Mouse (Mus musculus): ENCODE data around the gene Hgfac. TPM values are rescaled to one million over a fixed set of nuclear protein-coding genes. Genes with fewer than 3 reads are reported as not detected.

Hgfac gene
- polyA plus RNA-seq, 1 experiment: 46.8 TPM

DNA sequence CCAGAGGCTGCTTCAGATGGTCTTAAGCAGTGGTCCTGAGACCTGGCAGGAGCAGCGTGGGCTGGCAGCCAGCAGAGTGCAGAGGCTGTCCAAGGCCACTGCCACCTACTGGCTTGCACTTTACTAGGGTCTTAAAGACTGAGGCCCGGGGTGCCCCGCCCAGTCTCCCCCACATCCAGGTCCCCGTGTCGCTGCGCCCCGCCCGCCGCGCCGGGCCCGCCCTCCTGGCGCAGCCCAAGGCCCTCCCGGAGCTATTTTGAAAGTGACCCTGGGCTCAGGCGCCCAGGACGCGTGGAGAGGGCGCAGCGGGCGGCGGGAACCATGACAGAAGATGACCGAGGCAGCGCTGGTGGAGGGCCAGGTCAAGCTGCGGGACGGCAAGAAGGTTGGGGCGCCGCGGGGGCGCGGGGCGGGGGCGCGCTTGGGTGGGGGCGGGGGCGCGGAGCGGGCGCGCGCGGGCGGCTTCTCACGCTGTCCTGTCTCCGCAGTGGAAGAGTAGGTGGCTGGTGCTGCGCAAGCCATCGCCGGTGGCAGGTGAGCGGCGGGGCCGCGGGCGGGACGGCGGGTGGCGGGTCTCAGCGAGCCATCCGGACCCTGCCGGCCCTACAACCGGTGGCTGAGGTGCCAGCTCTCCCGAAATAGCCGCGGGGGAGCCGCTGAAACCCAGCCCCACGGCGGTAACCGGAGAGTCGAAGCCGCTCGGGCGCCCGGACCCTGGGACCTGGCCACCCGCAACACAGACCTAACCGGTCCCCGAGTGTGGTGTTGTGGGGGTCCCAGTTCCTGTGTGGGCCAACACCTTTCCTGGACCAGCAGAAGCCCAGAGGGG is 15.5 kb downstream of the Hgfac start, which contains the start of gene Dok7:
Dok7 (plus strand) TSS at position 163 of the 829 bp plus-strand sequence.
- peak; percentile 49 for DNase-seq
- H3K4me1 ChIP-seq (ENCODE audit: control insufficient read depth, insufficient read depth, low read length): peaks cover 5% of the 10 kb centered on the region; the same call in 1 of the 2 replicates
- 2% methylated on average over 72 of the region's 74 CpGs for WGBS
- no peak within 1 kb of the TSS for H3K27ac ChIP-seq (ENCODE audit: insufficient read depth, low read depth, low read length)
- H3K27me3 ChIP-seq (replicated peaks; ENCODE audit: control insufficient read depth, insufficient read depth, low read length): no peaks in the 10 kb centered on the region
- peak within 1 kb of the TSS; percentile 43 for H3K4me3 ChIP-seq (ENCODE audit: insufficient read depth, low read depth, low read length)
- TF ChIP-seq CTCF (conservative IDR thresholded peaks at IDR 0.05; ENCODE audit: insufficient read depth, insufficient read length, low read depth, low read length) (no peak), POLR2A (IDR thresholded peaks at IDR 0.05; ENCODE audit: low read depth, low read length) (no peak)
- H3K36me3 ChIP-seq (ENCODE audit: control insufficient read depth, insufficient read depth, low read length): no peaks in the 10 kb centered on the region

DNA sequence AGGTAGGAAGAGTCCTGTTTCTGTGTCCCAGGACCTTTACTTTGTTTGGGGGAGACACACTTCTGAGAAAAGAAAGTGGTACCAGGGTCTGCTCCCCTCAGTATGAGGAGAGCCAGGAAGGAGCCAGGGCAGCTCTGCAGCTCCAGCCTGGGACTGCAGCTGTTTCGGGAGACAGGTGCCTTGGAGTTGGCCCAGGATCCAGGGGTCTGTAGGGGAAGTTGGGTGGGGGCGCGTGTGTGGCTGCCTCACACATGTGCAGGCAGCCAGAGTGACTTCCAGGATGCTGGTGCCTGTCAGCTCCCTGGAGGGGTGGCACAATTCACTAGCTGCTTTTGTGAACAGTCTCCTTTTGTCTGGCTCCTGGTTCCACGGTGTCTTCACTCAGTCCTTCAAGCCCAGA is 16.3 kb downstream of the Hgfac start:
- Histone ChIP-seq H3K4me1 (ENCODE audit: control insufficient read depth, insufficient read depth, low read length) (peaks cover 5% of the 10 kb centered on the region; the same call in 1 of the 2 replicates), H3K4me3 (ENCODE audit: insufficient read depth, low read depth, low read length) (peak overlapping the region; percentile 43; the same call in 1 of the 2 replicates), H3K27ac (ENCODE audit: insufficient read depth, low read depth, low read length) (no peak overlapping the region), H3K27me3 (replicated peaks; ENCODE audit: control insufficient read depth, insufficient read depth, low read length) (no peaks in the 10 kb centered on the region), H3K36me3 (ENCODE audit: control insufficient read depth, insufficient read depth, low read length) (no peaks in the 10 kb centered on the region)
- 41% methylated on average over 4 of the region's 4 CpGs for WGBS
- DNase-seq: no peak
- no peak for TF ChIP-seq POLR2A (IDR thresholded peaks at IDR 0.05; ENCODE audit: low read depth, low read length)

DNA sequence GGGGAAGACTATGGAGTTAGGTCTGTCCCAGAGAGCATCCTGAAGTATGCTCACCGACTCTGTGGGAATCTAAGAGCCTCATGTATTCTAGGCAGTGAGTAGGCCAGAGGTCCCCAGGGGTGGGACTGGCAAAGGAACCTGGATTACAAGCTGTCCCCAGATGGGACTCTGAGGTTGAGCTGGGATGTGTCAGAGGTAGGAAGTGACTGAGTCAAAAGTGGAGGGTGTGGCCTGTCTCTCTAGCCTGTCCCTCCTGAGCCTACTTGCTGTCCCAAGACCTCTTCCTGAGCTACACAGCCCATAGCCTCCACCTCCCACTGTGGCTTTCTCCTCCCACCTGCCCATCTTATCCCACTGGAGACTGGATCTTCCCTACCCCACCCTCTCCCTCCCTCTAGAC is 16.9 kb downstream of the Hgfac start:
- H3K4me3 ChIP-seq (ENCODE audit: insufficient read depth, low read depth, low read length): no peak overlapping the region
- no peak for DNase-seq
- H3K27ac ChIP-seq (ENCODE audit: insufficient read depth, low read depth, low read length): no peak overlapping the region
- peaks cover 5% of the 10 kb centered on the region; the same call in 1 of the 2 replicates for H3K4me1 ChIP-seq (ENCODE audit: control insufficient read depth, insufficient read depth, low read length)
- H3K36me3 ChIP-seq (ENCODE audit: control insufficient read depth, insufficient read depth, low read length): no peaks in the 10 kb centered on the region
- TF ChIP-seq POLR2A (IDR thresholded peaks at IDR 0.05; ENCODE audit: low read depth, low read length) (no peak), CTCF (conservative IDR thresholded peaks at IDR 0.05; ENCODE audit: insufficient read depth, insufficient read length, low read depth, low read length) (no peak)
- 73% methylated on average over 1 of the region's 1 CpGs for WGBS
- no peaks in the 10 kb centered on the region for H3K27me3 ChIP-seq (replicated peaks; ENCODE audit: control insufficient read depth, insufficient read depth, low read length)

DNA sequence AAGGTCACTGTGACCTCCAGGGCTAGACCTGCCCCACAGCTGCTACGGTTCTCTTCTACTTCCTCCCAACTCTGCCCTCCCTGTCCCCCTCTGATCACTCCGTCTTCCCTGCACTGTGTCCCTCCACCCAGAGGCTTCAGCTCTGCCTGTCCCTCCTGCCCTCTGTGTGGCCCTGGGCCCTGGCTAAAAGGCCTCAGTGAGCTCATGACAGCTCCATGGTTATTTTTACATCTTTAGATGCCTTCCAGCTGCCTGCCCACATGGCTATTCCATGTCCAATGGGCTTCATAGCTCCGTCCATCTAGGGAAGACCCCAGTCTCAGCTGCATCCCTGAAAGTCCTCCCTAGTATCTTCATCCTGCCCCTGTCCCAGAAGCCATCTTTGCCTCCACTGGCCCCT is 18.8 kb downstream of the Hgfac start:
- TF ChIP-seq CTCF (conservative IDR thresholded peaks at IDR 0.05; ENCODE audit: insufficient read depth, insufficient read length, low read depth, low read length): no peak
- no peak for TF ChIP-seq POLR2A (IDR thresholded peaks at IDR 0.05; ENCODE audit: low read depth, low read length)
- H3K4me1 ChIP-seq (ENCODE audit: control insufficient read depth, insufficient read depth, low read length): peaks cover 5% of the 10 kb centered on the region; the same call in 1 of the 2 replicates
- H3K36me3 ChIP-seq (ENCODE audit: control insufficient read depth, insufficient read depth, low read length): no peaks in the 10 kb centered on the region
- DNase-seq: no peak
- H3K4me3 ChIP-seq (ENCODE audit: insufficient read depth, low read depth, low read length): no peak overlapping the region
- WGBS: 72% methylated on average over 3 of the region's 3 CpGs
- H3K27me3 ChIP-seq (replicated peaks; ENCODE audit: control insufficient read depth, insufficient read depth, low read length): no peaks in the 10 kb centered on the region
- no peak overlapping the region for H3K27ac ChIP-seq (ENCODE audit: insufficient read depth, low read depth, low read length)

DNA sequence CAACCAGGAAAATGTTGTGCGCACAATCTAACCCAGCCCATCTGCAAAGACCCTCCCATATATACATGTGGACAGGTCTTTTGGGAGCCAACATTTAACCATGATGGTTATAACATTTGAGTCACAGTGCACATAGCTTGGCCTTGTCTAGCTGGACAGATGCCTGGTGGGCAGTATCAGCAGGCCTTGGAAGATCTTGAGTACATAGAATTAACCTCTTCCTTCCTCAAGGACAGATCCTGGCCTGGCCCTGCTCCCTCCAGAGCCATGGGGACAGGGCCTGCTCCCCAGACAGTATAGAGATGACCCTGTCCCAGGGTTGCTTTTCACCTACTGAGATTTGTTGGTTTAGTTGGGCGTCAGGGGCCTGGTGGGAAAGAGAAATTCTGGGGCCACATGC is 28.5 kb downstream of the Hgfac start:
- Histone ChIP-seq H3K27me3 (replicated peaks; ENCODE audit: control insufficient read depth, insufficient read depth, low read length) (no peaks in the 10 kb centered on the region), H3K27ac (ENCODE audit: insufficient read depth, low read depth, low read length) (no peak overlapping the region), H3K4me1 (ENCODE audit: control insufficient read depth, insufficient read depth, low read length) (no peaks in the 10 kb centered on the region), H3K36me3 (ENCODE audit: control insufficient read depth, insufficient read depth, low read length) (no peaks in the 10 kb centered on the region), H3K4me3 (ENCODE audit: insufficient read depth, low read depth, low read length) (no peak overlapping the region)
- TF ChIP-seq CTCF (conservative IDR thresholded peaks at IDR 0.05; ENCODE audit: insufficient read depth, insufficient read length, low read depth, low read length) (no peak), POLR2A (IDR thresholded peaks at IDR 0.05; ENCODE audit: low read depth, low read length) (no peak)
- 86% methylated on average over 2 of the region's 2 CpGs for WGBS
- no peak for DNase-seq

DNA sequence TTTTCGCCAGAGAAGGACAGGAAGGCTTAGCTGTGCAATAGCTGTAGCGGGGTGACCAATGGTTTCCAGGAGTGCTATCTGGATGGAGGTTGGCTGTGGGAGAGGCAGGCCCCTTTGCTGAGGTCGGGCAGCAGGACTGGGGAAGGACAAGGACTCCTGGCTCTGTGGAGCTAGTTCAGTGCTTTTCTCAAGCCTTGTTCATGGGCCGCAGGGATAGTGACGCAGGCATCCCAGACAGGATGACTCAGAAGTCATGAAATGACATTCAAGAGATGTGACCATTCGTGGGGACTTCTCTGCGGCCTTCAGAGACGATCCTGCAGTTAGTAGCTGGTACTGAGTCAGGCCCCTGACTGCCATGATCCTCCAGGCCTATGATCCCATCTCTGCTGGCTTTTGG is 29.0 kb downstream of the Hgfac start:
- no peak for DNase-seq
- H3K36me3 ChIP-seq (ENCODE audit: control insufficient read depth, insufficient read depth, low read length): no peaks in the 10 kb centered on the region
- no peak overlapping the region for H3K4me3 ChIP-seq (ENCODE audit: insufficient read depth, low read depth, low read length)
- H3K4me1 ChIP-seq (ENCODE audit: control insufficient read depth, insufficient read depth, low read length): no peaks in the 10 kb centered on the region
- WGBS: 87% methylated on average over 8 of the region's 8 CpGs
- TF ChIP-seq POLR2A (IDR thresholded peaks at IDR 0.05; ENCODE audit: low read depth, low read length) (no peak), CTCF (conservative IDR thresholded peaks at IDR 0.05; ENCODE audit: insufficient read depth, insufficient read length, low read depth, low read length) (no peak)
- no peak overlapping the region for H3K27ac ChIP-seq (ENCODE audit: insufficient read depth, low read depth, low read length)
- no peaks in the 10 kb centered on the region for H3K27me3 ChIP-seq (replicated peaks; ENCODE audit: control insufficient read depth, insufficient read depth, low read length)

DNA sequence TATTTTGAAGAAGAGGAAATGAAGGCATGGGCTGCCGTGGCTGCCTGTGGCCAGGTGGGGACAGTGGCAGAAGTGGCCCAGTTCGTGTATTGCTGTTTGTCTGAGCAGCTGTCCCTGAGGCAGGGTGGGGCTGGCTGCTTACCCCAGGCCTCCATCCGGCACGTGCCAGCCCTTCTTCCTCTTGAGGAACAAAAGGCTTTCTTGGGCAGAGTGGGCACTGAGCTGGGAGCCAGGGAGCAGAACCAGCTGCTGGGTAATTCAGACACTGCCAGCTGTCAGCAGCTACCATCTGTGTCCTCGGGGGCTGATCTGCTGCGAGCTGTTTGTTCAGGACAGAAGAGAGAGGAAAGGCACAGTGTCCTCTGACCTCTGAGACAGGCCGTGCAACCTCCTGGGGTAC is 29.6 kb downstream of the Hgfac start:
- H3K4me3 ChIP-seq (ENCODE audit: insufficient read depth, low read depth, low read length): no peak overlapping the region
- 50% methylated on average over 7 of the region's 7 CpGs for WGBS
- H3K36me3 ChIP-seq (ENCODE audit: control insufficient read depth, insufficient read depth, low read length): no peaks in the 10 kb centered on the region

More for the DNA sequence above, 29.6 kb downstream of the Hgfac start:
- Histone ChIP-seq H3K27me3 (replicated peaks; ENCODE audit: control insufficient read depth, insufficient read depth, low read length) (no peaks in the 10 kb centered on the region), H3K27ac (ENCODE audit: insufficient read depth, low read depth, low read length) (no peak overlapping the region), H3K4me1 (ENCODE audit: control insufficient read depth, insufficient read depth, low read length) (no peaks in the 10 kb centered on the region)
- TF ChIP-seq POLR2A (IDR thresholded peaks at IDR 0.05; ENCODE audit: low read depth, low read length) (no peak), CTCF (conservative IDR thresholded peaks at IDR 0.05; ENCODE audit: insufficient read depth, insufficient read length, low read depth, low read length) (no peak)
- no peak for DNase-seq

Data from kidney, adult 2 months (tissue).